Mouse (Mus musculus) megakaryocyte, adult 5-6 weeks (primary cell): ENCODE results near the gene Flt4. TPM values are rescaled to one million over a fixed set of nuclear protein-coding genes. Genes with fewer than 3 reads are reported as not detected.

ENCODE experiments used
- ATAC-seq: 2 replicates; pipeline ENCODE4 v1.8.0; 2016; ENCODE audit warnings: mild to moderate bottlenecking, inconsistent platforms; ENCODE audit not compliant: poor library complexity, severe bottlenecking
- total RNA-seq, 2 experiments: library from RNA; stranded (forward) in 1 of 2; stranded (reverse) in 1 of 2; fragments of 153-499, 151-499 nt in 1 of 2; fragments of 221-1000, 200-1000 nt in 1 of 2; gene quantifications; 2 replicates each; pipeline versions ENCODE4 v1.2.3 to v1.2.4; 2015 to 2017

Flt4 gene
- total RNA-seq, 2 experiments from 2014 or later, result not detected

- no peak for ATAC-seq
These were observed 86.6 kb downstream of the Flt4 start for GRCm38 (mm10) chr11:49695695-49696094.

GRCm38 (mm10) chr11:49696472-49696871 is 87.4 kb downstream of the Flt4 start:
- ATAC-seq, result no peak

GRCm38 (mm10) chr11:49697779-49698178 is 88.7 kb downstream of the Flt4 start:
- ATAC-seq, result no peak

GRCm38 (mm10) chr11:49699079-49699478 is 90.0 kb downstream of the Flt4 start:
- ATAC-seq, result no peak

- no peak for ATAC-seq
These were observed 93.0 kb downstream of the Flt4 start for GRCm38 (mm10) chr11:49702014-49702413.

Other genes with a start within 250 kb of the Flt4 start
- gene Olfr1389, start 186.2 kb upstream of the Flt4 start, total RNA-seq (2015), result not detected in 2 replicates
- gene Olfr1389, start 186.2 kb upstream of the Flt4 start, total RNA-seq (2017), result not detected in 2 replicates
- gene Olfr1388, start 172.6 kb upstream of the Flt4 start, total RNA-seq (2015), result 0.13 TPM in 1 of 2 replicates, not detected in the other
- gene Olfr1388, start 172.6 kb upstream of the Flt4 start, total RNA-seq (2017), result 0.29 and 0.65 TPM in 2 replicates
- gene Olfr1387, start 153.9 kb upstream of the Flt4 start, total RNA-seq (2015), result not detected in 2 replicates
- not detected in 2 replicates for gene Olfr1387, start 153.9 kb upstream of the Flt4 start, total RNA-seq (2017)
- gene Olfr1386, start 144.2 kb upstream of the Flt4 start, total RNA-seq (2015), result not detected in 2 replicates
- not detected in 2 replicates for gene Olfr1386, start 144.2 kb upstream of the Flt4 start, total RNA-seq (2017)
- not detected in 2 replicates for gene Olfr1385, start 120.2 kb upstream of the Flt4 start, total RNA-seq (2015)
- gene Olfr1385, start 120.2 kb upstream of the Flt4 start, total RNA-seq (2017), result not detected in 2 replicates
- not detected in 2 replicates for gene Olfr1384, start 102.5 kb upstream of the Flt4 start, total RNA-seq (2015)
- gene Olfr1384, start 102.5 kb upstream of the Flt4 start, total RNA-seq (2017), result not detected in 2 replicates
- gene Olfr1383, start 89.6 kb upstream of the Flt4 start, total RNA-seq (2015), result not detected in 2 replicates
- not detected in 2 replicates for gene Olfr1383, start 89.6 kb upstream of the Flt4 start, total RNA-seq (2017)
- not detected in 2 replicates for gene Olfr1382, start 81.0 kb upstream of the Flt4 start, total RNA-seq (2015)
- gene Olfr1382, start 81.0 kb upstream of the Flt4 start, total RNA-seq (2017), result not detected in 2 replicates
- not detected in 2 replicates for gene Olfr1381, start 65.8 kb upstream of the Flt4 start, total RNA-seq (2015)
- gene Olfr1381, start 65.8 kb upstream of the Flt4 start, total RNA-seq (2017), result not detected in 2 replicates
- not detected in 2 replicates for gene Olfr1380, start 52.4 kb upstream of the Flt4 start, total RNA-seq (2015)
- not detected in 2 replicates for gene Olfr1380, start 52.4 kb upstream of the Flt4 start, total RNA-seq (2017)
- gene Scgb3a1, start 54.3 kb downstream of the Flt4 start, total RNA-seq (2015), result not detected in 2 replicates
- gene Scgb3a1, start 54.3 kb downstream of the Flt4 start, total RNA-seq (2017), result not detected in 2 replicates
- gene Cnot6, start 103.5 kb downstream of the Flt4 start, total RNA-seq (2015), result 65.2 and 67.0 TPM in 2 replicates
- 45.4 and 58.5 TPM in 2 replicates for gene Cnot6, start 103.5 kb downstream of the Flt4 start, total RNA-seq (2017)
- not detected in 2 replicates for gene Gfpt2, start 184.9 kb downstream of the Flt4 start, total RNA-seq (2015)
- gene Gfpt2, start 184.9 kb downstream of the Flt4 start, total RNA-seq (2017), result 0.11 and 0.28 TPM in 2 replicates
- 27.4 and 32.4 TPM in 2 replicates for gene Mapk9, start 237.5 kb downstream of the Flt4 start, total RNA-seq (2015)
- 37.8 and 44.9 TPM in 2 replicates for gene Mapk9, start 237.5 kb downstream of the Flt4 start, total RNA-seq (2017)